Mouse (Mus musculus): Measurements from ENCODE around the gene Elf4.
A peak's percentile ranks its signal among the peaks of the same experiment; 100 is the strongest.

The Elf4 gene

GRCm38 (mm10) chrX:48435477-48435900, 27.4 kb downstream of the Elf4 start:
- DNase-seq: no peak

- no peak for DNase-seq
Observed at GRCm38 (mm10) chrX:48434251-48434650, 28.7 kb downstream of the Elf4 start.

GRCm38 (mm10) chrX:48433527-48433899, 29.4 kb downstream of the Elf4 start:
- no peak for DNase-seq

GRCm38 (mm10) chrX:48432599-48433526, 30.1 kb downstream of the Elf4 start:
- no peak for DNase-seq

- DNase-seq: no peak
Observed at GRCm38 (mm10) chrX:48429538-48429937, 33.4 kb downstream of the Elf4 start.

- DNase-seq: no peak
Observed at GRCm38 (mm10) chrX:48429100-48429499, 33.8 kb downstream of the Elf4 start.

- DNase-seq: no peak
Observed at GRCm38 (mm10) chrX:48428642-48429041, 34.3 kb downstream of the Elf4 start.

- DNase-seq: no peak
Observed at GRCm38 (mm10) chrX:48428241-48428640, 34.7 kb downstream of the Elf4 start.

- DNase-seq: no peak
Observed at GRCm38 (mm10) chrX:48425280-48425679, 37.7 kb downstream of the Elf4 start.

GRCm38 (mm10) chrX:48424583-48424982, 38.3 kb downstream of the Elf4 start:
- DNase-seq: no peak

- DNase-seq: no peak
Observed at GRCm38 (mm10) chrX:48423671-48424070, 39.3 kb downstream of the Elf4 start.

GRCm38 (mm10) chrX:48422986-48423385, 39.9 kb downstream of the Elf4 start:
- peak; percentile 36 for DNase-seq

GRCm38 (mm10) chrX:48418417-48418816, 44.5 kb downstream of the Elf4 start:
- no peak for DNase-seq

- no peak for DNase-seq
Observed at GRCm38 (mm10) chrX:48414291-48414690, 48.6 kb downstream of the Elf4 start.

- no peak for DNase-seq
Observed at GRCm38 (mm10) chrX:48412629-48413028, 50.3 kb downstream of the Elf4 start.

- peak; percentile 30 for DNase-seq
Observed at GRCm38 (mm10) chrX:48410388-48410776, 52.5 kb downstream of the Elf4 start.

GRCm38 (mm10) chrX:48409611-48410387, 53.1 kb downstream of the Elf4 start:
- peak; percentile 83 for DNase-seq

GRCm38 (mm10) chrX:48405141-48405540, 57.8 kb downstream of the Elf4 start:
- DNase-seq: no peak

GRCm38 (mm10) chrX:48399994-48400393, 62.9 kb downstream of the Elf4 start:
- DNase-seq: no peak

GRCm38 (mm10) chrX:48389380-48389779, 73.6 kb downstream of the Elf4 start:
- DNase-seq: no peak

GRCm38 (mm10) chrX:48385927-48386326, 77.0 kb downstream of the Elf4 start:
- DNase-seq: no peak

GRCm38 (mm10) chrX:48383643-48384042, 79.3 kb downstream of the Elf4 start:
- DNase-seq: peak; percentile 26

GRCm38 (mm10) chrX:48367841-48368240, 95.1 kb downstream of the Elf4 start:
- no peak for DNase-seq
